Comparison of ENCODE assay signal across 15 mouse cellular contexts in the genomic region with DNA sequence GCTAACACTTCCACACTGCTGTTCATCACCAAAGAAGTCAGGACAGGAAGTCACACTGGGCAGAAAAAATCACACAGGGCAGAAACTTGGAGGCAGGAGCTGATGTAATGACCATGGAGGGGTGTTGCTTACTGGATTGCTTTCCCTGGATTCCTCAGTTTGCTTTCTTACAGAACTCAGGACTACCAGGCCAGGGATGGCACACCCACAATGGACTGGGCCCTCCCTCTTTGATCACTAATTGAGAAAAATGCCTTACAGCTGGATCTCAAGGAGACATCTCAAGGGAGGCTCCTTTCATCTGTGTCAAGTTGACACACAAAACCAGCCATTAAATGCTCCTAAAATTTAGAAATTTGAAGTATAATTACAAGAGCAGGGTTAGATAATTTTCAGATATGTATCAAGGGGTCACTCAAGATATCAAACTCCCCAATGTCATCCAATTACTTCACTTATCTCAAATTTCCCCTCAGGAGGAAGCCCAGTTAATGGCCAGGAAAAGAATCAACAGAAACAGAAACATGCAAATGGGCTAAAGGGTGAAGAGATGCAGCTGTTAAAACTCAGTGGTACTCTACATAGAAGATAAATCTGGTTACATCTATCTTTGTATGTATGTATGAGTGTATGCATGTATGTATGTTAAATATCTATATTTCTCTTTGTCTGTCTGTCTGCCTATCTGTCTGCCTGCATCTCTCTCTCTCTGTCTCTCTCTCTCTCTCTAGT.
"Had no signal": no experiment of that assay in that cellular context is flagged by ENCODE, and none has a peak within 500 bp of the region (broad histone marks: within the 10 kb centered on the region; RNA-seq: fewer than 3 reads in every experiment).

No protein-coding gene starts in this region.

- H3K4me2 ChIP-seq: neural tube, embryonic 15.5 days; stomach, embryonic 15.5 days had no signal

- H3K36me3 ChIP-seq: neural tube, embryonic 15.5 days; stomach, embryonic 15.5 days had no signal

- H3K9ac ChIP-seq: neural tube, embryonic 15.5 days; stomach, embryonic 15.5 days had no signal

- H3K4me3 ChIP-seq: neural tube, embryonic 15.5 days; stomach, embryonic 15.5 days had no signal

- DNase-seq: retina, postnatal 1 day; right cerebral cortex, adult 18-20 months; right cerebral cortex, postnatal 14 days; right cerebral cortex, postnatal 25 days; right cerebral cortex, postnatal 4 days; spleen, adult 18-20 months; thymus, adult 18-20 months; thymus, adult 2 months; thymus, postnatal 14 days; thymus, postnatal 25 days; thymus, postnatal 36 days; thymus, postnatal 4 days had no signal

- H3K9me3 ChIP-seq: neural tube, embryonic 15.5 days; stomach, embryonic 15.5 days had no signal

- H3K4me1 ChIP-seq: neural tube, embryonic 15.5 days; stomach, embryonic 15.5 days had no signal

- H3K27ac ChIP-seq: neural tube, embryonic 15.5 days; stomach, embryonic 15.5 days; stomach, postnatal 0 days had no signal

- H3K27me3 ChIP-seq: neural tube, embryonic 15.5 days; stomach, embryonic 15.5 days had no signal
